Mouse (Mus musculus): Measurements from ENCODE around the gene Tmem181a. TPM values are rescaled to one million over a fixed set of nuclear protein-coding genes. Genes with fewer than 3 reads are reported as not detected.
"Not testable (repeated sequence)": the region's sequence is repeated elsewhere in the genome, so short reads cannot be mapped to it uniquely, and the experiment has no call there.

Gene Tmem181a
- polyA plus RNA-seq, 1 experiment from 2014 or later: 19.8 TPM

DNA sequence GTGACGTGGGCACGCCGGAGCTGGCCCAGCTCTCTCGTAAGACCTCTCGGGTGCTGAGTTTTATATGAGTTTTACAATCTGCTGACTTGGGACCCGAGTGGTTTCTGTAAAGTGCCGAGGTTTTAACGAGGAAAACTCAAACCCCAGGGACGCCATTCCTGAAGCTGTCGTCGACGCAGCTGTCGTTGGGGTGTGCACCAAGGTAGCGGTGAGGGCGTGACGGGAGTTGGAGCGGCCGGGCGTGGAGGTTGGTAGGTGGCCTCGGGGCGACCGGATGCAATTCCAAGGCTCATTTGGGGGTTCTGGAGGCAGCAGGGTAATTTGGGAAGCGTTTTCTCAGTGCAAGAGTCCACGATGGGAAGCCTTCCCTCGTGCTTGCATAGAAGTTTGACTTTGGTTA is 14.2 kb downstream of the Tmem181a start:
- not testable (repeated sequence) for H3K36me3 ChIP-seq (ENCODE audit: control insufficient read depth, insufficient read depth, low read length); H3K27me3 ChIP-seq (replicated peaks; ENCODE audit: control insufficient read depth, insufficient read depth, low read length); H3K27ac ChIP-seq (replicated peaks; ENCODE audit: low read depth, low read length); H3K4me1 ChIP-seq (ENCODE audit: control insufficient read depth, insufficient read depth, low read length); H3K9me3 ChIP-seq (ENCODE audit: control insufficient read depth, low read length)
- under 1% methylated on average over 17 of the region's 25 CpGs for WGBS
- Histone ChIP-seq H3K9ac (ENCODE audit: low read depth, low read length) (peak overlapping the region; percentile 64), H3K4me2 (ENCODE audit: low read depth, low read length) (peak overlapping the region; percentile 52), H3K4me3 (ENCODE audit: low read depth, low read length) (peak overlapping the region; percentile 51)
- peak; percentile 11; the same call in 1 of the 2 replicates for ATAC-seq (ENCODE audit: low read depth)
- DNase-seq (ENCODE audit: low spot score): peak; percentile 20

DNA sequence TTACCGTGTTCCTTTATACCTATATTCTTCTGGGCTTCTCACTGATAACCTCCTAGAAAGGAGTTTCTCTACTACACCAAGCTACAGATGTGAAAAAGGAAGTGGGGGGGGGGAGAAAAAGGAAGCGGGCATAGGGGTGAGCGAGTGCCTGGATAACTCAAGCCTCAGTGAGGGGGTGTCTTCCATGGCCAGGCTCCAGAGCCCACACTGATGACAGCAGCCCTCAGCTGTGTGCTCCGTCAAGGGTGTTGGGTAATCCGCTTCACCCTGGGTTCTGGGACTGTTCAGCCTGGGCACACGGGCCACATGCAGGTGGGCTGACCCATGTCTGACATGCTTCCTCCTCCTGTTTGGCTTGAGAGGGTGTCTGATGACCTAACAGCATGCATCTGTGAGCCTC is 15.3 kb downstream of the Tmem181a start:
- H3K4me1 ChIP-seq (ENCODE audit: control insufficient read depth, insufficient read depth, low read length); H3K4me2 ChIP-seq (ENCODE audit: low read depth, low read length); DNase-seq (ENCODE audit: low spot score); H3K9me3 ChIP-seq (ENCODE audit: control insufficient read depth, low read length); H3K9ac ChIP-seq (ENCODE audit: low read depth, low read length); H3K4me3 ChIP-seq (ENCODE audit: low read depth, low read length); H3K27ac ChIP-seq (replicated peaks; ENCODE audit: low read depth, low read length); ATAC-seq (ENCODE audit: low read depth); H3K36me3 ChIP-seq (ENCODE audit: control insufficient read depth, insufficient read depth, low read length); H3K27me3 ChIP-seq (replicated peaks; ENCODE audit: control insufficient read depth, insufficient read depth, low read length): not testable (repeated sequence)
- 92% methylated on average over 5 of the region's 6 CpGs for WGBS

DNA sequence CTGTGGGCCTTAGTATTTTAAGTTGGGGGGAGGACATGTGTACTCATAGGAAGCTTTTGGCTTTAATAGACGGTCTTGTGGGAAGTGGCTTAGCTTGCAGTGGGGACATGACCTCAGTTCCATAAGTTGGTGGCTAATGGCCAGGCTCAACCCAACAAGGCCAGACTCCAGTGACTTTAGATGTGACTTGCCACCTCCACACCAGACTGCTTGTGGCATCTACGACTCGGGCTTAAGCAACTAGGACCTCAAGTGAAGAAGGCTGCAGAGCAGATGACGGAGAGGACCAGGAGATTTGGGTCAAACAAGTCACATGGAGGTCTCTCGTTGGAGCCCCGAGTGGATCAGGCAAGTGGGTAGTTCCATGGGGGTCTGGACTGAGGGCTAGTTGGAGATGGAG is 18.0 kb downstream of the Tmem181a start:
- not testable (repeated sequence) for ATAC-seq (ENCODE audit: low read depth); H3K4me1 ChIP-seq (ENCODE audit: control insufficient read depth, insufficient read depth, low read length); H3K4me3 ChIP-seq (ENCODE audit: low read depth, low read length); H3K9me3 ChIP-seq (ENCODE audit: control insufficient read depth, low read length); H3K4me2 ChIP-seq (ENCODE audit: low read depth, low read length); DNase-seq (ENCODE audit: low spot score); H3K9ac ChIP-seq (ENCODE audit: low read depth, low read length); H3K27me3 ChIP-seq (replicated peaks; ENCODE audit: control insufficient read depth, insufficient read depth, low read length); H3K27ac ChIP-seq (replicated peaks; ENCODE audit: low read depth, low read length); H3K36me3 ChIP-seq (ENCODE audit: control insufficient read depth, insufficient read depth, low read length)
- 87% methylated on average over 4 of the region's 6 CpGs for WGBS

DNA sequence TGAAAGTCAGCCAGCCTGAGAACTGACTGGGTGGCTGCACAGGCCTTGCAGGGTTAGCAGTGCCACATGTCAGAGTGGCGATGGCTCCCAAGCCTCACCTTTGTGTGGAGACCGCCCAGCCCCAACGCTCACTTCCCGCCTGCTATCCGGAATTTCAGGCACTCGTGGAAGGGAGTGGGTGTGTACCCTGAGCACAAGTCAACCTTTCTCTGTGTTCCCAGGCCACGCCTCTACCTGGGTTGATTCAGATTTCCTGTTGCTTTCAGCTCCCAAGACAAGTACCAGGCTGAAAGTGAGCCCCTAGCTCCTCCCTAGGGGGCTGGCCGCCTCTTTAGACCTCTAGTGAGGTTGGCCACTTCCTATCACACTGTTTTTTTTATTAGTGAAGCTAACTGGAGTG is 22.5 kb downstream of the Tmem181a start:
- not testable (repeated sequence) for H3K27me3 ChIP-seq (replicated peaks; ENCODE audit: control insufficient read depth, insufficient read depth, low read length); H3K36me3 ChIP-seq (ENCODE audit: control insufficient read depth, insufficient read depth, low read length); H3K9me3 ChIP-seq (ENCODE audit: control insufficient read depth, low read length); H3K4me2 ChIP-seq (ENCODE audit: low read depth, low read length); H3K9ac ChIP-seq (ENCODE audit: low read depth, low read length); H3K4me1 ChIP-seq (ENCODE audit: control insufficient read depth, insufficient read depth, low read length); H3K4me3 ChIP-seq (ENCODE audit: low read depth, low read length); H3K27ac ChIP-seq (replicated peaks; ENCODE audit: low read depth, low read length)
- ATAC-seq (ENCODE audit: low read depth): peak; percentile 51; the same call in 1 of the 2 replicates
- WGBS: 50% methylated on average over 6 of the region's 8 CpGs
- peak; percentile 14 for DNase-seq (ENCODE audit: low spot score)

DNA sequence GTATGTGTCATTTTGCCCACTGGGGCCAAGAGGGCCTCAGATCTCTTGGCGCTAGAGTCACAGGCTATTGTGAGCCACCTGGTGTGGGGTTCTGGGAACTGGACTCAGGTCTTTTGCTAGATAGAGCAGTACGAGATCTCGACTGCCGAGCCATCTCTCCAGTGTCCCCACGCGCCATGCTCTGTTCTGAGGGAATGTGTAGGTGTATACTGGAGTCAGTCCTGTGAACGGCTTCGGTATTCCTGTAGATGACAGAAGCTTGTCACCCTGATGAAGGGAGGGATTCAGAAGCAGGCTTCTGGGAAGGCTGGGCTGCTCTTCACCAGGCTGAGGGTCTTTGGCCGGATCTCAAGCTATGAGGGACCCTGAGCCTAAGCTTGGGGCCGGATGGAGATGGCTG is 23.1 kb downstream of the Tmem181a start:
- WGBS: 85% methylated on average over 4 of the region's 10 CpGs
- not testable (repeated sequence) for ATAC-seq (ENCODE audit: low read depth)

DNA sequence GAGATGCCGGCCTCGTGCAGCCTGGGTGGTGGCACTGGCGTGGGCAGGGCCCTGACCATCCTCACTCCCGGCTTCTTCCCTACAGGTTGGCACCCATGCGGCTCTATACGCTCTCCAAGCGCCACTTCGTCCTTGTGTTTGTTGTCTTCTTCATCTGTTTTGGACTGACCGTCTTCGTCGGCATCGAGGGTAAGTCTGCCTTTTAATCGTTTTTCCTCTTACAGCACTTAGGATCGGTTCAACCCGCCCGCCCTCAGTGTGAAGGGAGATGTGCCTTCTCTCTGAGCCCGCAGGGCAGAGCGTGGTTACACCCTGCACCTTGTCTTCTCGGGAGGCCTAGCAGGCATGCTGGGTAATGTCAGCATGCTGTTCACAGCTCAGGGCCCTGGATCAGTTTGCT is 23.9 kb downstream of the Tmem181a start:
- not testable (repeated sequence) for H3K4me2 ChIP-seq (ENCODE audit: low read depth, low read length); H3K4me3 ChIP-seq (ENCODE audit: low read depth, low read length); H3K4me1 ChIP-seq (ENCODE audit: control insufficient read depth, insufficient read depth, low read length); ATAC-seq (ENCODE audit: low read depth); H3K27ac ChIP-seq (replicated peaks; ENCODE audit: low read depth, low read length); H3K9ac ChIP-seq (ENCODE audit: low read depth, low read length); DNase-seq (ENCODE audit: low spot score); H3K9me3 ChIP-seq (ENCODE audit: control insufficient read depth, low read length); H3K27me3 ChIP-seq (replicated peaks; ENCODE audit: control insufficient read depth, insufficient read depth, low read length); H3K36me3 ChIP-seq (ENCODE audit: control insufficient read depth, insufficient read depth, low read length)
- 95% methylated on average over 15 of the region's 19 CpGs for WGBS

More for the DNA sequence above, 23.1 kb downstream of the Tmem181a start:
- not testable (repeated sequence) for DNase-seq (ENCODE audit: low spot score); H3K27me3 ChIP-seq (replicated peaks; ENCODE audit: control insufficient read depth, insufficient read depth, low read length); H3K4me2 ChIP-seq (ENCODE audit: low read depth, low read length); H3K9ac ChIP-seq (ENCODE audit: low read depth, low read length); H3K4me1 ChIP-seq (ENCODE audit: control insufficient read depth, insufficient read depth, low read length); H3K36me3 ChIP-seq (ENCODE audit: control insufficient read depth, insufficient read depth, low read length); H3K27ac ChIP-seq (replicated peaks; ENCODE audit: low read depth, low read length); H3K9me3 ChIP-seq (ENCODE audit: control insufficient read depth, low read length); H3K4me3 ChIP-seq (ENCODE audit: low read depth, low read length)

DNA sequence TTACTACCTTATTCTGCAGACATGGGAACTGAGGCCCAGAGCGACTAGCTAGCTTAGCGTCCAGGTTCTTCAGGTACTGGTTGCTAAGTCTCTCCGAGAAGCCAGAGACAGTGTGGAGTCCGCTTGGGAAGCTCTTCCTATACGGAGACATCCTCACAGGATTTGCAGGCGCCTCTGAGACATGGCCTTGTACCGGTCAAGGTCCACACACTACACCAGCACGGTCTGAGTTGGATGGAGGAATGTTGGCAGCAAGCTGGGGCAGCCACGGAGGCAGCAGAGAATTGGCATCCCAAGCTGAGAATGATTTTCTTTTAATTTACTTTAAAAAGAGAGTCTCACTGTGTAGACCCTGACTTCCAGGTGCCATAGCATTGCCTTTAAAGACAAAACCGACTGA is 26.5 kb downstream of the Tmem181a start:
- H3K27me3 ChIP-seq (replicated peaks; ENCODE audit: control insufficient read depth, insufficient read depth, low read length); ATAC-seq (ENCODE audit: low read depth); H3K4me2 ChIP-seq (ENCODE audit: low read depth, low read length); H3K9me3 ChIP-seq (ENCODE audit: control insufficient read depth, low read length); H3K27ac ChIP-seq (replicated peaks; ENCODE audit: low read depth, low read length); DNase-seq (ENCODE audit: low spot score); H3K4me1 ChIP-seq (ENCODE audit: control insufficient read depth, insufficient read depth, low read length); H3K36me3 ChIP-seq (ENCODE audit: control insufficient read depth, insufficient read depth, low read length); H3K4me3 ChIP-seq (ENCODE audit: low read depth, low read length); H3K9ac ChIP-seq (ENCODE audit: low read depth, low read length): not testable (repeated sequence)
- 94% methylated on average over 7 of the region's 10 CpGs for WGBS

DNA sequence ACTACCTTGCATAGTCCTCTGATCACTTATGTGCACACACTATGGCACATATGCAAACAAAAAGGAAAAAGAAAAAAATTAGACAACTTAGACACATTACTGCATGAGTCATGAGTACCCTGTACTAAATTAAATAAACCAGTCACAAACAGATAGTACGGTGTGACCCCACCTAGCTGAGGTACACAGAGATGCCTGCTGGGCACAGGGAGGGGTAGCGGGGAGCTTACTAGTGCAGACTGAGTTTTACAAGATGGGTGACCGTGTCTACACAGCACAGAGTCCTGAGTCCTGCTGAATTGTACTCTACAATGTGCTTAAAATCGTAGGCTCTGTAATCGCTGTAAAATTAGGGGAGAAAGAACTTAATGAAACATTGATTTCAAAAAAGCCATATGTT is 29.5 kb downstream of the Tmem181a start:
- not testable (repeated sequence) for H3K27me3 ChIP-seq (replicated peaks; ENCODE audit: control insufficient read depth, insufficient read depth, low read length); H3K9ac ChIP-seq (ENCODE audit: low read depth, low read length); DNase-seq (ENCODE audit: low spot score); H3K4me1 ChIP-seq (ENCODE audit: control insufficient read depth, insufficient read depth, low read length); H3K4me2 ChIP-seq (ENCODE audit: low read depth, low read length); H3K9me3 ChIP-seq (ENCODE audit: control insufficient read depth, low read length); H3K36me3 ChIP-seq (ENCODE audit: control insufficient read depth, insufficient read depth, low read length); ATAC-seq (ENCODE audit: low read depth); H3K4me3 ChIP-seq (ENCODE audit: low read depth, low read length); H3K27ac ChIP-seq (replicated peaks; ENCODE audit: low read depth, low read length)
- WGBS: 96% methylated on average over 5 of the region's 5 CpGs

DNA sequence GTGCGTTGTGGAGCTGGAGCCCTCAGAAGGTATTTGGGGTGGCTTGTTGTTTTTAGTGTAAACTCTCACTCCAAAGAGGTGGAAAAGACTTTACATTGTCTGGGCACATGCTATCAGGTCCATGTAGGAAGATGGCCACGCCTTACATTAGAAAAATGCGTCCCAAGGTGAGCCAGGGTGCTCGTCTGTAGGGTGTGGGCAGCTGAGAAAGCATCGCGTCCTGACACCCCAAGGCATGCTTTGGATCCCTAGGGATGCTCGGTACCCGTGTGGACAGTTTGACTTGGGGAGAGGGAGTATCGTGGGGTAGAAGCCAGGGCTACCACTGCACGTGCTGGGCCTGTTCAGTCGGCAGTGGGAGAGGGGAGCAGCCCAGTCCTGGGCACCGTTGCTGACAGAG is 32.4 kb downstream of the Tmem181a start:
- H3K27me3 ChIP-seq (replicated peaks; ENCODE audit: control insufficient read depth, insufficient read depth, low read length); H3K4me1 ChIP-seq (ENCODE audit: control insufficient read depth, insufficient read depth, low read length); ATAC-seq (ENCODE audit: low read depth); H3K27ac ChIP-seq (replicated peaks; ENCODE audit: low read depth, low read length); H3K9ac ChIP-seq (ENCODE audit: low read depth, low read length); H3K4me3 ChIP-seq (ENCODE audit: low read depth, low read length); H3K36me3 ChIP-seq (ENCODE audit: control insufficient read depth, insufficient read depth, low read length); H3K4me2 ChIP-seq (ENCODE audit: low read depth, low read length); DNase-seq (ENCODE audit: low spot score); H3K9me3 ChIP-seq (ENCODE audit: control insufficient read depth, low read length): not testable (repeated sequence)
- 84% methylated on average over 9 of the region's 12 CpGs for WGBS

Measured in embryonic facial prominence, embryonic 14.5 days (tissue).